Mouse (Mus musculus) midbrain, embryonic 11.5 days (tissue): ENCODE results near the gene Adam11. TPM values are rescaled to one million over a fixed set of nuclear protein-coding genes. Genes with fewer than 3 reads are reported as not detected.
A peak's percentile ranks its signal among the peaks of the same experiment; 100 is the strongest.

ENCODE experiments used
- ATAC-seq: fragments of 200-750 bp; cut with Nextera tagmentation; 2 replicates; pipeline ENCODE4 v1.8.0; 2017; ENCODE audit warnings: moderate TSS enrichment, moderate library complexity; ENCODE audit not compliant: low FRiP score
- DNase-seq: peaks from one replicate; pipeline ENCODE4 v3.0.0; 2015; ENCODE audit warnings: low spot score; ENCODE audit errors: missing footprints
- H3K27ac ChIP-seq: fragments of 300-500 bp; sonication (generic); 2 replicates; pipeline ENCODE4 v1.5.1; 2014; ENCODE audit warnings: low read depth, low read length
- H3K27me3 ChIP-seq: fragments of 300-500 bp; sonication (generic); 2 replicates; pipeline ENCODE4 v1.6.1; 2014; ENCODE audit warnings: mild to moderate bottlenecking, low read length, moderate library complexity, mixed read lengths; ENCODE audit not compliant: control insufficient read depth, insufficient read depth
- H3K36me3 ChIP-seq: fragments of 300-500 bp; sonication (generic); 2 replicates; pipeline ENCODE4 v1.6.1; 2014; ENCODE audit warnings: mild to moderate bottlenecking, low read length, moderate library complexity, mixed read lengths; ENCODE audit not compliant: control insufficient read depth, insufficient read depth
- H3K4me1 ChIP-seq: fragments of 300-500 bp; sonication (generic); 2 replicates; pipeline ENCODE4 v1.6.1; 2014; ENCODE audit warnings: low read length; ENCODE audit not compliant: control insufficient read depth, insufficient read depth
- H3K4me2 ChIP-seq: fragments of 300-500 bp; sonication (generic); 2 replicates; pipeline ENCODE4 v1.6.1; 2014; ENCODE audit warnings: mild to moderate bottlenecking, moderate library complexity
- H3K4me3 ChIP-seq: fragments of 300-500 bp; sonication (generic); 2 replicates; pipeline ENCODE4 v1.5.1; 2014; ENCODE audit warnings: low read depth, low read length
- H3K9ac ChIP-seq: fragments of 300-500 bp; sonication (generic); 2 replicates; pipeline ENCODE4 v1.6.1; 2014; ENCODE audit warnings: low read length
- H3K9me3 ChIP-seq: fragments of 300-500 bp; sonication (generic); 2 replicates; pipeline ENCODE4 v1.6.1; 2016; ENCODE audit warnings: low read length; ENCODE audit not compliant: control insufficient read depth
- WGBS: fragments of 180-500 bp; shearing (Covaris S2); extraction: QIAGEN DNeasy Blood & Tissue Kit; methylation state at CpG from one replicate; pipeline ENCODE4 v1.1.7; 2014; 5-methylcytosine and 5-hydroxymethylcytosine counted together
- polyA plus RNA-seq: library from polyadenylated mRNA; unstranded; fragments of >200 nt; fragmentation: Nextera tagmentation; extraction: Ambion mirVana; gene quantifications from 2 replicates; pipeline ENCODE4 v1.2.1, GENCODE M21; 2014

Adam11 gene
- polyA plus RNA-seq, 1 experiment from 2014 or later: 13.8 TPM

- Histone ChIP-seq H3K4me1 (peaks cover 9% of the 10 kb centered on the region), H3K4me3 (no peak overlapping the region), H3K9me3 (no peaks in the 10 kb centered on the region), H3K27me3 (peaks cover 1% of the 10 kb centered on the region), H3K27ac (no peak overlapping the region), H3K36me3 (no peaks in the 10 kb centered on the region), H3K9ac (no peak overlapping the region), H3K4me2 (no peak overlapping the region)
- DNase-seq: no peak
- no peak for ATAC-seq
- WGBS: 88% methylated on average over 6 of the region's 6 CpGs
These were observed 26.3 kb upstream of the Adam11 start for GRCm38 (mm10) chr11:102734961-102735360.

- no peak overlapping the region for H3K4me2 ChIP-seq
- DNase-seq (no peak), ATAC-seq (no peak)
- H3K36me3 ChIP-seq: no peaks in the 10 kb centered on the region
- H3K27me3 ChIP-seq: peaks cover 3% of the 10 kb centered on the region
- 80% methylated on average over 3 of the region's 3 CpGs for WGBS
- no peaks in the 10 kb centered on the region for H3K9me3 ChIP-seq
- peaks cover 15% of the 10 kb centered on the region for H3K4me1 ChIP-seq
- no peak overlapping the region for H3K27ac ChIP-seq
- no peak overlapping the region for H3K9ac ChIP-seq
- no peak overlapping the region for H3K4me3 ChIP-seq
These were observed 23.2 kb upstream of the Adam11 start for GRCm38 (mm10) chr11:102738046-102738445.

- WGBS: 3% methylated on average over 20 of the region's 20 CpGs
- Histone ChIP-seq H3K9me3 (no peaks in the 10 kb centered on the region), H3K4me2 (peak overlapping the region; percentile 67), H3K4me3 (peak overlapping the region; percentile 27), H3K27ac (no peak overlapping the region), H3K9ac (peak overlapping the region; percentile 51), H3K4me1 (peaks cover 15% of the 10 kb centered on the region), H3K27me3 (peaks cover 3% of the 10 kb centered on the region), H3K36me3 (no peaks in the 10 kb centered on the region)
- DNase-seq (peak; percentile 94), ATAC-seq (peak; percentile 75)
These were observed 21.8 kb upstream of the Adam11 start for GRCm38 (mm10) chr11:102739278-102739966.

- Histone ChIP-seq H3K4me1 (peaks cover 15% of the 10 kb centered on the region), H3K27me3 (peaks cover 3% of the 10 kb centered on the region), H3K36me3 (no peaks in the 10 kb centered on the region), H3K9ac (no peak overlapping the region), H3K4me2 (no peak overlapping the region), H3K27ac (no peak overlapping the region), H3K4me3 (no peak overlapping the region), H3K9me3 (no peaks in the 10 kb centered on the region)
- DNase-seq: peak; percentile 79
- 49% methylated on average over 11 of the region's 11 CpGs for WGBS
- no peak for ATAC-seq
These were observed 20.6 kb upstream of the Adam11 start for GRCm38 (mm10) chr11:102740634-102741033.

GRCm38 (mm10) chr11:102741129-102741950, 19.9 kb upstream of the Adam11 start:
- peaks cover 15% of the 10 kb centered on the region for H3K4me1 ChIP-seq
- no peaks in the 10 kb centered on the region for H3K36me3 ChIP-seq
- DNase-seq (peak; percentile 88), ATAC-seq (no peak)
- 12% methylated on average over 22 of the region's 22 CpGs for WGBS
- H3K4me3 ChIP-seq: no peak overlapping the region
- peaks cover 3% of the 10 kb centered on the region for H3K27me3 ChIP-seq
- 0 out of 2 replicates have a peak overlapping the region, but pooled peaks have one; percentile 11 for H3K4me2 ChIP-seq
- no peak overlapping the region for H3K27ac ChIP-seq
- peak overlapping the region; percentile 3; the same call in 1 of the 2 replicates for H3K9ac ChIP-seq
- H3K9me3 ChIP-seq: no peaks in the 10 kb centered on the region

- H3K4me2 ChIP-seq: no peak overlapping the region
- no peak overlapping the region for H3K27ac ChIP-seq
- H3K9ac ChIP-seq: no peak overlapping the region
- H3K27me3 ChIP-seq: peaks cover 3% of the 10 kb centered on the region
- 66% methylated on average over 7 of the region's 7 CpGs for WGBS
- peaks cover 15% of the 10 kb centered on the region for H3K4me1 ChIP-seq
- no peaks in the 10 kb centered on the region for H3K9me3 ChIP-seq
- DNase-seq: peak; percentile 75
- H3K36me3 ChIP-seq: no peaks in the 10 kb centered on the region
- ATAC-seq: no peak
- no peak overlapping the region for H3K4me3 ChIP-seq
These were observed 19.2 kb upstream of the Adam11 start for GRCm38 (mm10) chr11:102742066-102742465.

GRCm38 (mm10) chr11:102742843-102743242, 18.4 kb upstream of the Adam11 start:
- no peak overlapping the region for H3K9ac ChIP-seq
- no peaks in the 10 kb centered on the region for H3K9me3 ChIP-seq
- DNase-seq (no peak), ATAC-seq (no peak)
- WGBS: 76% methylated on average over 5 of the region's 5 CpGs
- peaks cover 15% of the 10 kb centered on the region for H3K4me1 ChIP-seq
- no peak overlapping the region for H3K4me3 ChIP-seq
- no peak overlapping the region for H3K4me2 ChIP-seq
- peaks cover 3% of the 10 kb centered on the region for H3K27me3 ChIP-seq
- no peaks in the 10 kb centered on the region for H3K36me3 ChIP-seq
- no peak overlapping the region for H3K27ac ChIP-seq

GRCm38 (mm10) chr11:102744746-102745145, 16.5 kb upstream of the Adam11 start:
- DNase-seq: peak; percentile 47
- Histone ChIP-seq H3K4me2 (no peak overlapping the region), H3K4me1 (peaks cover 7% of the 10 kb centered on the region), H3K27ac (no peak overlapping the region), H3K27me3 (peaks cover 3% of the 10 kb centered on the region), H3K9me3 (no peaks in the 10 kb centered on the region), H3K36me3 (no peaks in the 10 kb centered on the region), H3K4me3 (no peak overlapping the region), H3K9ac (no peak overlapping the region)
- 87% methylated on average over 3 of the region's 3 CpGs for WGBS
- no peak for ATAC-seq

- H3K4me2 ChIP-seq: no peak overlapping the region
- H3K4me1 ChIP-seq: no peaks in the 10 kb centered on the region
- no peaks in the 10 kb centered on the region for H3K27me3 ChIP-seq
- H3K9me3 ChIP-seq: no peaks in the 10 kb centered on the region
- no peak for DNase-seq
- H3K4me3 ChIP-seq: no peak overlapping the region
- ATAC-seq: no peak
- WGBS: 73% methylated on average over 1 of the region's 1 CpGs
- H3K36me3 ChIP-seq: no peaks in the 10 kb centered on the region
- H3K27ac ChIP-seq: no peak overlapping the region
- H3K9ac ChIP-seq: no peak overlapping the region
These were observed 13.4 kb upstream of the Adam11 start for GRCm38 (mm10) chr11:102747866-102748265.
